Mouse (Mus musculus): ENCODE measurements around the gene Ptpn14. TPM values are rescaled to one million over a fixed set of nuclear protein-coding genes. Genes with fewer than 3 reads are reported as not detected.

Gene Ptpn14
- polyA plus RNA-seq (2017; shearing (Covaris generic)), result under 1 TPM; 0.16 to 0.59 TPM

DNA sequence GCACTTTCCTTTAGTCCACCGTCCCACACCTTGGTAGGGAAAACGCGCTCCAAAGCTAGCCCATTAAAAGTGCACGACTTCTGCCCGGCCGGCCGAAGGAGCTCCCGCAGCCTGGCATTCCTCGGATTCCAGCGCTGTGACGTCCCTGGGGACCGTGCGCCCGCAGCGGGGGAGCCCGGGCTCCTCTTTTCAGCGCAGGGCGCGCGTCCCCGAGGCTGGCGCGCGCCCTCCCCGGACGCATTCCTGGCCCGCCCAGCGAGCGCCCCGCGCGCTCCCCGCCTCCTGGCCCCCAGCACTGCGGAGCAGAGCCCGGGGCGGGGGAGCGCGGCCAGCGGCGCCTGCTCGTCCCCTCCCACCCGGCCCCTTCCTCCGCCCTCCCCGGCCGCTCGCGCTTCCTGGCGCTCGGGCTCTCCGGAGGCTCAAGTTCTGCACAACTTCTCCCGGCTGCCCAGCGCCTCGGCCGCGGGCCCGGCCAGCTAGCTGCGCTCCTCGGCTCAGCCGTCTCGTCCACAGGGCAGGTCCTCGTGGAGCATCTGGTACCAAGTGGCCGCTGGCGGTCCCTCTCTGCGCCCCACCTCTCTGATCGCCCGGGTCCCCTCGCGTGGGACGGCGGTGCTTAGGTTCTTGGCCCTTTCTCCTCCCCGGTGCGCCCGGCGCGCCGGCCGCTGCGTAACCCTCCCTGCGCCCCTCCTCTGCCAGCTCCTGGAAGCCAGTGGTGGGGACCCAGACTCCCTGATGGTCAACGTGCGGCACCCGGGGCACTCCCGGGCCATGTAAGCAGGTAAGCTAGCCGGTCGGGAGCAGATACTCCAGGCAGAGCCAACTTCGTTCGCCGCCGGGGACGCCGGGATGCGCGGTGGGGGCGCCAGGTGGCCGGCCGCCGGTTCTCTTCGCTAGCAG is at the start of gene Ptpn14:
Gene Ptpn14 (plus strand): TSS at position 385 of the 900 bp plus-strand sequence.

DNA sequence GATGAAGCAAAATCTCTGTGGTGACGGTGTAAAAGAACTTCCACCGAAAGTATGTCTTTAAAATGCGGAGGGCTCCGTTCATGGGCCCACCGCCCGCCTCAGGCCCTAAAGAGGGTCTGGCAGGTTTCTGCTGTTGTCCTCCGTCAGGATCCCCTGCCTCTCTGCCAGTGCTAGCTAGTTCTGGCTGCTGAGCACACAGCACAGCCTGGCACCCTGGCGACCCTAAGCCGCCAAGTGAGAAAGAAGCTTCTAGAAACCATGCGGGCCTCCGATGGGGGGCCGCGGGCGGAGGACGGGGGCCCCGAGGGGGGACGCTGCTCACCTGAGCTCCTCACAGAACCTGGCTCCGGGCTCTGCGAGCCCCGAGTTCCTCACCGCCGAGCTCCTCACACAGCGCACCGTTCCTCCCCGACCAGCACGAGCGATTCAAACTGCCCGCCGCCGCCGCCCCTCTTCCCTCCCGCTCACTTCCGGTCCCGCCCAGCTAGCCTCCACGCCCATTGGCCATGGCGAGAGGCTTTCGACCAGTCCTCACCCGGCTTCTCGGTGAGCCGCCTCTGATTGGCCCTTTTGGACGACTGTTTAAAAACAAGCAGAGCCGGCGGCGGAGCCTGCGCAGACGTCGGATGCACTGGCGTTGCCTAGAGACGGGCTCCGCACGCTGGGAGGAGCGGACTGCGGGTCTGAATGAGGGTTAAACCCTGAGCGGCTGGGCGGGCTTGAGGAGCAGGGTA is 40.2 kb upstream of the Ptpn14 start, which contains the start of gene Cenpf:
Gene Cenpf (minus strand): TSS at position 433 of the 734 bp plus-strand sequence.

DNA sequence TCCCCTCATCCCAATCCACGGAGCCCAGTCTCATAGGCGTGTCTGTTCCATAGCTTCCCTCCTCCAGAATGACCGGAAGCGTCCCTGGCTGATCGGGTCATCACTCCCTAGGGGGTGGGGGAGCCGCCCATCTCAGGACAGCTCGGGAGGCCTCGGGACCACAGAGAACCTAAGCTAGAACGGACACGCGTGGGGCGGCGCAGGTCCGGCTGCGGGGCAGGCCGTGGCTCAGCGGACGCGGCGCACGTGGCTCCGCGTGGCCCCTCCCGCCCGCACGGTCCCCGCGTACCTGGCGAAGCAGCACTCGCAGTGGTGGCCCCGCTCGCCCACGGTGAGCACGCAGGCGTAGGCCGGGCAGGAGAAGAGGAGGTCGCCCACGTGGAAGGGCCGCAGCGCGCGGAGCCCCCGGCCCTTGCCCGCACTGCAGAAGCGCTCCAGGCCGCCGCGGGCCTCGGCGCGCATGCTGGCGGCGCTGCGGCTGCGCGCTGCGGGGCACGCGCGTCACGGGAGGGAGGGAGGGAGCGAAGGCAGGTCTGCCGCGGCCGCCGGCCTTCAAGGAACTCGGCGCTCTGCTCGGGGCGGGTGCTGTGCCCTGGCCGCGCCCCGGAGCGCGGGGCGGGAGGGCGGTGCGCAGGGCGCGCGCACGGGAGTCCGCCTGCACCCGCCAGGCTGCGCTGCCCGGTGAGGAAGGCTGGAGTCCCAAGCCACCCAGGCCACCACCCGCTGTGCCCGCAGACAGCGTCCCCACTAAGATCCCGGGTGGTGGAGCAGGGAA is 193.9 kb downstream of the Ptpn14 start, which contains the start of gene Smyd2:
Gene Smyd2 (minus strand): TSS at position 546 of the 775 bp plus-strand sequence.

Other genes starting within 250 kb of the Ptpn14 start
- 1 to 10 TPM in 1 of 2 experiments, under 1 TPM in 1; 0.84 to 1.7 TPM for gene Cenpf, start 40.2 kb upstream of the Ptpn14 start, polyA plus RNA-seq (2017; shearing (Covaris generic))
- 10 to 100 TPM; 18.4 to 24.7 TPM for gene Smyd2, start 194.1 kb downstream of the Ptpn14 start, polyA plus RNA-seq (2017; shearing (Covaris generic))